Mouse (Mus musculus) embryonic facial prominence, embryonic 12.5 days (tissue): ENCODE data around the gene Chrm4. TPM values are rescaled to one million over a fixed set of nuclear protein-coding genes. Genes with fewer than 3 reads are reported as not detected.

Experiments used
- ATAC-seq: fragments of 200-750 bp; cut with Nextera tagmentation; 2 replicates; pipeline ENCODE4 v1.8.0; 2017; ENCODE audit not compliant: insufficient number of reproducible peaks, insufficient read depth, low FRiP score, low TSS enrichment
- H3K27ac ChIP-seq: fragments of 300-500 bp; sonication (generic); 2 replicates; pipeline ENCODE4 v1.5.1; 2016; ENCODE audit warnings: mild to moderate bottlenecking
- H3K27me3 ChIP-seq: fragments of 300-500 bp; sonication (generic); 2 replicates; pipeline ENCODE4 v1.6.1; 2016; ENCODE audit warnings: mild to moderate bottlenecking, moderate library complexity
- H3K36me3 ChIP-seq: fragments of 300-500 bp; sonication (generic); 2 replicates; pipeline ENCODE4 v1.6.1; 2016; ENCODE audit warnings: mild to moderate bottlenecking
- H3K4me1 ChIP-seq: fragments of 300-500 bp; sonication (generic); 2 replicates; pipeline ENCODE4 v1.6.1; 2016
- H3K4me2 ChIP-seq: fragments of 300-500 bp; sonication (generic); replicated peaks from 2 replicates; pipeline ENCODE4 v1.6.1; 2016; ENCODE audit warnings: mild to moderate bottlenecking, moderate library complexity
- H3K4me3 ChIP-seq: fragments of 300-500 bp; sonication (generic); 2 replicates; pipeline ENCODE4 v1.5.1; 2016; ENCODE audit warnings: mild to moderate bottlenecking
- H3K9ac ChIP-seq: fragments of 300-500 bp; sonication (generic); 2 replicates; pipeline ENCODE4 v1.6.1; 2016; ENCODE audit warnings: mild to moderate bottlenecking, moderate library complexity
- H3K9me3 ChIP-seq: fragments of 300-500 bp; sonication (generic); 2 replicates; pipeline ENCODE4 v1.6.1; 2016; ENCODE audit warnings: mild to moderate bottlenecking, moderate library complexity
- WGBS: fragments of 180-500 bp; shearing (Covaris S2); methylation state at CpG from one replicate; pipeline ENCODE4 v1.1.7; 2016; 5-methylcytosine and 5-hydroxymethylcytosine counted together
- polyA plus RNA-seq: library from polyadenylated mRNA; unstranded; fragments of >200 nt; fragmentation: Nextera tagmentation; extraction: Ambion mirVana; gene quantifications from 2 replicates; pipeline ENCODE4 v1.2.1, GENCODE M21; 2016

Gene Chrm4
- polyA plus RNA-seq, 1 experiment from 2014 or later: 0.65 TPM

- H3K9ac ChIP-seq: no peak overlapping the region
- H3K4me1 ChIP-seq: peaks cover 35% of the 10 kb centered on the region
- H3K4me2 ChIP-seq: peak overlapping the region; percentile 85
- 10% methylated on average over 6 of the region's 6 CpGs for WGBS
- peak overlapping the region; percentile 98 for H3K27ac ChIP-seq
- no peak for ATAC-seq
- H3K27me3 ChIP-seq: no peaks in the 10 kb centered on the region
- H3K4me3 ChIP-seq: no peak overlapping the region
- H3K9me3 ChIP-seq: no peaks in the 10 kb centered on the region
- H3K36me3 ChIP-seq: peaks cover 38% of the 10 kb centered on the region
Observed at GRCm38 (mm10) chr2:91932737-91933350, 5.8 kb downstream of the Chrm4 start.

GRCm38 (mm10) chr2:91933471-91933870 is 6.4 kb downstream of the Chrm4 start:
- 17% methylated on average over 9 of the region's 9 CpGs for WGBS
- H3K4me2 ChIP-seq: 0 out of 2 replicates have a peak overlapping the region, but pooled peaks have one; percentile 85
- peaks cover 38% of the 10 kb centered on the region for H3K36me3 ChIP-seq
- H3K9me3 ChIP-seq: no peaks in the 10 kb centered on the region
- H3K27me3 ChIP-seq: no peaks in the 10 kb centered on the region
- no peak for ATAC-seq
- peak overlapping the region; percentile 98 for H3K27ac ChIP-seq
- H3K4me1 ChIP-seq: peaks cover 29% of the 10 kb centered on the region
- H3K9ac ChIP-seq: no peak overlapping the region
- H3K4me3 ChIP-seq: no peak overlapping the region

- Histone ChIP-seq H3K4me3 (no peak overlapping the region), H3K9ac (no peak overlapping the region), H3K9me3 (no peaks in the 10 kb centered on the region), H3K27me3 (no peaks in the 10 kb centered on the region), H3K36me3 (peaks cover 39% of the 10 kb centered on the region), H3K27ac (peak overlapping the region; percentile 98), H3K4me2 (no peak overlapping the region), H3K4me1 (peaks cover 25% of the 10 kb centered on the region)
- ATAC-seq: no peak
- 43% methylated on average over 8 of the region's 8 CpGs for WGBS
Observed at GRCm38 (mm10) chr2:91934016-91934415, 7.0 kb downstream of the Chrm4 start.

- Histone ChIP-seq H3K9me3 (no peaks in the 10 kb centered on the region), H3K9ac (no peak overlapping the region), H3K4me3 (no peak overlapping the region), H3K27ac (0 out of 2 replicates have a peak overlapping the region, but pooled peaks have one; percentile 98), H3K36me3 (peaks cover 45% of the 10 kb centered on the region), H3K4me2 (no peak overlapping the region), H3K27me3 (no peaks in the 10 kb centered on the region), H3K4me1 (peaks cover 21% of the 10 kb centered on the region)
- 81% methylated on average over 9 of the region's 9 CpGs for WGBS
- no peak for ATAC-seq
Observed at GRCm38 (mm10) chr2:91934826-91935525, 7.9 kb downstream of the Chrm4 start.

- no peak overlapping the region for H3K27ac ChIP-seq
- H3K9me3 ChIP-seq: no peaks in the 10 kb centered on the region
- no peak overlapping the region for H3K4me3 ChIP-seq
- no peaks in the 10 kb centered on the region for H3K27me3 ChIP-seq
- peaks cover 21% of the 10 kb centered on the region for H3K4me1 ChIP-seq
- peaks cover 54% of the 10 kb centered on the region for H3K36me3 ChIP-seq
- WGBS: 88% methylated on average over 7 of the region's 7 CpGs
- ATAC-seq: no peak
- H3K4me2 ChIP-seq: no peak overlapping the region
- H3K9ac ChIP-seq: no peak overlapping the region
Observed at GRCm38 (mm10) chr2:91936154-91936553, 9.1 kb downstream of the Chrm4 start.

GRCm38 (mm10) chr2:91939303-91939935 is 12.4 kb downstream of the Chrm4 start:
- H3K9ac ChIP-seq: no peak overlapping the region

GRCm38 (mm10) chr2:91942356-91942755 is 15.3 kb downstream of the Chrm4 start:
- Histone ChIP-seq H3K4me1 (peaks cover 22% of the 10 kb centered on the region; the same call in 1 of the 2 replicates), H3K9ac (no peak overlapping the region), H3K4me3 (no peak overlapping the region), H3K36me3 (peaks cover 41% of the 10 kb centered on the region), H3K9me3 (no peaks in the 10 kb centered on the region), H3K27ac (no peak overlapping the region), H3K4me2 (no peak overlapping the region), H3K27me3 (no peaks in the 10 kb centered on the region)
- ATAC-seq: no peak
- WGBS: 79% methylated on average over 6 of the region's 6 CpGs

More at GRCm38 (mm10) chr2:91939303-91939935, 12.4 kb downstream of the Chrm4 start:
- 82% methylated on average over 15 of the region's 15 CpGs for WGBS
- ATAC-seq: no peak
- H3K27me3 ChIP-seq: no peaks in the 10 kb centered on the region
- H3K4me3 ChIP-seq: no peak overlapping the region
- peaks cover 6% of the 10 kb centered on the region; the same call in 1 of the 2 replicates for H3K4me1 ChIP-seq
- peaks cover 60% of the 10 kb centered on the region for H3K36me3 ChIP-seq
- no peaks in the 10 kb centered on the region for H3K9me3 ChIP-seq
- no peak overlapping the region for H3K27ac ChIP-seq
- no peak overlapping the region for H3K4me2 ChIP-seq

- Histone ChIP-seq H3K36me3 (peaks cover 21% of the 10 kb centered on the region), H3K27ac (no peak overlapping the region), H3K4me2 (no peak overlapping the region), H3K4me3 (no peak overlapping the region), H3K27me3 (no peaks in the 10 kb centered on the region), H3K9ac (no peak overlapping the region), H3K4me1 (peaks cover 34% of the 10 kb centered on the region), H3K9me3 (no peaks in the 10 kb centered on the region)
- WGBS: 46% methylated on average over 13 of the region's 13 CpGs
- ATAC-seq: peak; percentile 45; the same call in 1 of the 2 replicates
Observed at GRCm38 (mm10) chr2:91944170-91944950, 17.3 kb downstream of the Chrm4 start.

GRCm38 (mm10) chr2:91945483-91945882 is 18.4 kb downstream of the Chrm4 start, which contains the start of gene Gm9821:
Gene Gm9821, plus strand, starts transcription at chr2:91945703.
- peaks cover 11% of the 10 kb centered on the region; the same call in 1 of the 2 replicates for H3K36me3 ChIP-seq
- peaks cover 45% of the 10 kb centered on the region for H3K4me1 ChIP-seq
- no peak within 1 kb of the TSS for H3K9ac ChIP-seq
- H3K27ac ChIP-seq: no peak within 1 kb of the TSS
- H3K27me3 ChIP-seq: no peaks in the 10 kb centered on the region
- H3K9me3 ChIP-seq: no peaks in the 10 kb centered on the region
- H3K4me3 ChIP-seq: no peak within 1 kb of the TSS
- ATAC-seq: no peak
- WGBS: 83% methylated on average over 18 of the region's 18 CpGs
- H3K4me2 ChIP-seq: no peak within 1 kb of the TSS

GRCm38 (mm10) chr2:91946836-91947235 is 19.8 kb downstream of the Chrm4 start:
- WGBS: 66% methylated on average over 6 of the region's 6 CpGs
- Histone ChIP-seq H3K4me3 (no peak overlapping the region), H3K9me3 (no peaks in the 10 kb centered on the region), H3K4me1 (peaks cover 48% of the 10 kb centered on the region), H3K36me3 (peaks cover 6% of the 10 kb centered on the region; the same call in 1 of the 2 replicates), H3K27me3 (no peaks in the 10 kb centered on the region), H3K4me2 (no peak overlapping the region), H3K27ac (0 out of 2 replicates have a peak overlapping the region, but pooled peaks have one; percentile 2), H3K9ac (no peak overlapping the region)
- ATAC-seq: no peak
